Mouse (Mus musculus): ENCODE data around the gene Eefsec. TPM values are rescaled to one million over a fixed set of nuclear protein-coding genes. Genes with fewer than 3 reads are reported as not detected.

Eefsec gene
- polyA plus RNA-seq, 1 experiment: 15.8 TPM

DNA sequence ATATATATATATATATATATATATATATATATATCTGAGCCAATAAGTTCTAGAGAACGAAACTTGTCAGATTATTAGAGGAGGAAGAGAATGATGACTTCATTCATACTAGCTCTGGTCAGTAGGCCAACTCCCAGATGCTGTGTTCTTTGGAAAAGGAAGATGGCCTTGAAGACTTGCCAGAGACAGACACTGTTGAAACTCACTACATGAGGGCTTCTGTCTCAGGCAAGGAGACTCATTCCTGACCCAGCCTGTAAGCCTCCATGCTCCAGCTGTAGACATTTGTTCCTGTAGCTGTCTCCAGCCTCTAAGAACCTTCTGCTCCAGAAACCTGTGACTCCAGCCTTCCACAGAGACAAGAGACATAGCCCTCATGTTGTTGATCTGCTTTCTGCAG lies 85.2 kb downstream of the Eefsec start:
- no peaks in the 10 kb centered on the region for H3K27me3 ChIP-seq (ENCODE audit: control insufficient read depth, insufficient read depth, low read length)
- no peak overlapping the region for H3K4me3 ChIP-seq (ENCODE audit: low read depth, low read length)
- H3K27ac ChIP-seq (ENCODE audit: insufficient read depth, low read depth, low read length): no peak overlapping the region
- peaks cover 2% of the 10 kb centered on the region for H3K4me1 ChIP-seq (ENCODE audit: control insufficient read depth, insufficient read depth, insufficient read length, low read length)
- H3K36me3 ChIP-seq (ENCODE audit: control insufficient read depth, insufficient read depth, low read length): no peaks in the 10 kb centered on the region
- TF ChIP-seq CTCF (IDR thresholded peaks at IDR 0.05; ENCODE audit: extremely low read depth, insufficient read length, insufficient replicate concordance, low read depth, low read length) (no peak), POLR2A (IDR thresholded peaks at IDR 0.05; ENCODE audit: low read depth, low read length) (no peak)
- 60% methylated on average over 1 of the region's 1 CpGs for WGBS

GRCm38 (mm10) chr6:88358210-88358609 lies 88.1 kb downstream of the Eefsec start:
- Histone ChIP-seq H3K4me1 (ENCODE audit: control insufficient read depth, insufficient read depth, insufficient read length, low read length) (no peaks in the 10 kb centered on the region), H3K27me3 (ENCODE audit: control insufficient read depth, insufficient read depth, low read length) (no peaks in the 10 kb centered on the region), H3K4me3 (ENCODE audit: low read depth, low read length) (no peak overlapping the region), H3K36me3 (ENCODE audit: control insufficient read depth, insufficient read depth, low read length) (peaks cover 7% of the 10 kb centered on the region; the same call in 1 of the 2 replicates), H3K27ac (ENCODE audit: insufficient read depth, low read depth, low read length) (no peak overlapping the region)
- no peak for TF ChIP-seq CTCF (IDR thresholded peaks at IDR 0.05; ENCODE audit: extremely low read depth, insufficient read length, insufficient replicate concordance, low read depth, low read length)
- TF ChIP-seq POLR2A (IDR thresholded peaks at IDR 0.05; ENCODE audit: low read depth, low read length): no peak

- 73% methylated on average over 3 of the region's 3 CpGs for WGBS
- no peak overlapping the region for H3K27ac ChIP-seq (ENCODE audit: insufficient read depth, low read depth, low read length)
- H3K4me3 ChIP-seq (ENCODE audit: low read depth, low read length): no peak overlapping the region
- H3K36me3 ChIP-seq (ENCODE audit: control insufficient read depth, insufficient read depth, low read length): peaks cover 7% of the 10 kb centered on the region; the same call in 1 of the 2 replicates
- H3K27me3 ChIP-seq (ENCODE audit: control insufficient read depth, insufficient read depth, low read length): no peaks in the 10 kb centered on the region
- H3K4me1 ChIP-seq (ENCODE audit: control insufficient read depth, insufficient read depth, insufficient read length, low read length): no peaks in the 10 kb centered on the region
- TF ChIP-seq POLR2A (IDR thresholded peaks at IDR 0.05; ENCODE audit: low read depth, low read length) (no peak), CTCF (IDR thresholded peaks at IDR 0.05; ENCODE audit: extremely low read depth, insufficient read length, insufficient replicate concordance, low read depth, low read length) (no peak)
These were observed 90.5 kb downstream of the Eefsec start for GRCm38 (mm10) chr6:88355866-88356265.

GRCm38 (mm10) chr6:88352541-88352940 lies 93.8 kb downstream of the Eefsec start:
- H3K27me3 ChIP-seq (ENCODE audit: control insufficient read depth, insufficient read depth, low read length): no peaks in the 10 kb centered on the region
- TF ChIP-seq POLR2A (IDR thresholded peaks at IDR 0.05; ENCODE audit: low read depth, low read length) (no peak), CTCF (IDR thresholded peaks at IDR 0.05; ENCODE audit: extremely low read depth, insufficient read length, insufficient replicate concordance, low read depth, low read length) (no peak)
- H3K36me3 ChIP-seq (ENCODE audit: control insufficient read depth, insufficient read depth, low read length): peaks cover 7% of the 10 kb centered on the region; the same call in 1 of the 2 replicates
- H3K4me1 ChIP-seq (ENCODE audit: control insufficient read depth, insufficient read depth, insufficient read length, low read length): no peaks in the 10 kb centered on the region
- H3K4me3 ChIP-seq (ENCODE audit: low read depth, low read length): no peak overlapping the region
- 70% methylated on average over 4 of the region's 4 CpGs for WGBS
- no peak overlapping the region for H3K27ac ChIP-seq (ENCODE audit: insufficient read depth, low read depth, low read length)

- no peaks in the 10 kb centered on the region for H3K4me1 ChIP-seq (ENCODE audit: control insufficient read depth, insufficient read depth, insufficient read length, low read length)
- WGBS: 100% methylated on average over 1 of the region's 1 CpGs
- no peaks in the 10 kb centered on the region for H3K36me3 ChIP-seq (ENCODE audit: control insufficient read depth, insufficient read depth, low read length)
- H3K4me3 ChIP-seq (ENCODE audit: low read depth, low read length): no peak overlapping the region
- TF ChIP-seq POLR2A (IDR thresholded peaks at IDR 0.05; ENCODE audit: low read depth, low read length): no peak
- no peak for TF ChIP-seq CTCF (IDR thresholded peaks at IDR 0.05; ENCODE audit: extremely low read depth, insufficient read length, insufficient replicate concordance, low read depth, low read length)
- H3K27me3 ChIP-seq (ENCODE audit: control insufficient read depth, insufficient read depth, low read length): no peaks in the 10 kb centered on the region
- no peak overlapping the region for H3K27ac ChIP-seq (ENCODE audit: insufficient read depth, low read depth, low read length)
These were observed 99.6 kb downstream of the Eefsec start for GRCm38 (mm10) chr6:88346776-88347175.

- WGBS: 47% methylated on average over 2 of the region's 2 CpGs
These were observed 101.0 kb downstream of the Eefsec start for GRCm38 (mm10) chr6:88345311-88345710.

DNA sequence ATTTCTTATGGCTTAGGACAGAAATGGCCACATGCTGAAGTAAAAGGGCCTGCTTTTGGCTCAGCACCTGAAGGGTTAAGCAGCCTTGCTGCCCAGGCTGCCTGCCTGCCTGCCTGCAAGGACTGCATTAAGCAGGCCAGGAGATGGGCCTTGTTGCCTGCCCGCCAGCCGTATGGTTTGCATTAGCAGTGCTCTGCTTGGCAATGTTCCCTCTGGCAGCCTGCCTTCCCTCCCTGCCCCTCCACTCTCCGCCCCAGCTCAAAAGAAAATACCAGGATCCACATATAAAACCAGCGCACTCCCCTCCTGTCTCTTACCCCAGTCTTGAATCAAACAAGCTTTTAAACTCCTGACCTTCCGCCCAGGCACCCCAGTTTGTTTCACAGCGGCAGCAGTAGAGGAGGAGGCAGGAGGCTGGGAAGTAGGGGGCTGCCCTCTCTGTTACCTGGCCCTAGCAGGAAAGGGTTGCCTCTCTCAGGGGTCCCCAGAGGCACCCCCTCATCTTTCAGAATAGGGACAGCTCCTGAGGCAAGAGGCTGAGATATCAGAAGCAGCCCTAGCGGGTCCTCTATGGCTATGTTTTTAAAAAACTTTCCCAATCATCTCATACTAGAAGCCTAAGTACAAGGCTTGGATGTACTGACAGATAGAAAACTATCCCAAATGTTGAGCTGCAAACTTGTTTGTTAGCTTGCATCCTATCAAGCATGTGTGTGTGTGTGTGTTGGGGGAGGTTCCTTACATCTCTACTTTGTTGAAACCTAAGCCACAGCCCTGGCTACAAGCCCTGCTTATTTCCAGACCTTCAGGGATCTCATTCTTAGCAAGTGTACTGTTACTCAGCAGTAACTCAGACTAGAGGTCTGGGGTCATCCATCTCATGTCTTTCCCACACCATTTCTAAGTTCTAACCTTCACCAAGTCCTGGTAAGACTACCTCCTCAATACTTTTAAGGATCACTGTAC lies 102.6 kb downstream of the Eefsec start:
- Histone ChIP-seq H3K27ac (ENCODE audit: insufficient read depth, low read depth, low read length) (no peak overlapping the region), H3K4me1 (ENCODE audit: control insufficient read depth, insufficient read depth, insufficient read length, low read length) (no peaks in the 10 kb centered on the region), H3K4me3 (ENCODE audit: low read depth, low read length) (no peak overlapping the region), H3K36me3 (ENCODE audit: control insufficient read depth, insufficient read depth, low read length) (no peaks in the 10 kb centered on the region), H3K27me3 (ENCODE audit: control insufficient read depth, insufficient read depth, low read length) (no peaks in the 10 kb centered on the region)
- 45% methylated on average over 7 of the region's 7 CpGs for WGBS
- TF ChIP-seq CTCF (IDR thresholded peaks at IDR 0.05; ENCODE audit: extremely low read depth, insufficient read length, insufficient replicate concordance, low read depth, low read length) (no peak), POLR2A (IDR thresholded peaks at IDR 0.05; ENCODE audit: low read depth, low read length) (no peak)

More at GRCm38 (mm10) chr6:88345311-88345710, 101.0 kb downstream of the Eefsec start:
- no peak overlapping the region for H3K27ac ChIP-seq (ENCODE audit: insufficient read depth, low read depth, low read length)
- H3K36me3 ChIP-seq (ENCODE audit: control insufficient read depth, insufficient read depth, low read length): no peaks in the 10 kb centered on the region
- no peak overlapping the region for H3K4me3 ChIP-seq (ENCODE audit: low read depth, low read length)
- no peaks in the 10 kb centered on the region for H3K27me3 ChIP-seq (ENCODE audit: control insufficient read depth, insufficient read depth, low read length)
- TF ChIP-seq POLR2A (IDR thresholded peaks at IDR 0.05; ENCODE audit: low read depth, low read length) (no peak), CTCF (IDR thresholded peaks at IDR 0.05; ENCODE audit: extremely low read depth, insufficient read length, insufficient replicate concordance, low read depth, low read length) (no peak)
- H3K4me1 ChIP-seq (ENCODE audit: control insufficient read depth, insufficient read depth, insufficient read length, low read length): no peaks in the 10 kb centered on the region

Measured in small intestine, adult 2 months (tissue).